Mouse (Mus musculus) yolk sac, embryonic 10.5 days (tissue): Measurements from ENCODE around the gene Map7.

Experiments
- DNase-seq: peaks from one replicate; pipeline ENCODE4 v3.0.0-alpha.2; 2017; ENCODE audit warnings: low spot score

Gene Map7

DNA sequence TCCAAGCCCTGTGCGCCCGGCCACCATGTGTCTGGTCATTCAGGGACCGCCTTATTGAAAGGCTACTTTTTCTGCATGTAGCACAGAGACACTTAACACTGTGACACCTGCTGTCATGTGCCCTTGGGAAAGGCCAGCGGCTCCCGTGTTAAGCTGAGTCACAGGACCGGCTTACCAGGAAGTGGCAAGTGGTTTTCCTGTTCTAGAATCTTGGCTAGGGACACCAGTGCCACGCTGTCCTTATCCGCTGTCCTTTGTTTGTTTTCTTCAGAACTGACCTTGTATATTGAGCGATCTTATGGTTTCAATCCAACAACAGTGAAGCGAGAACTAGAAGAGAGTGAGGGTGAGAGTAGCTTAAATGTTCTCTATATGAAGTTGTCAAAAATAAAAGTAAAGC, 85.2 kb downstream of the Map7 start:
- DNase-seq: no peak

- peak; percentile 22 for DNase-seq
Observed at GRCm38 (mm10) chr10:20234466-20234865, 86.2 kb downstream of the Map7 start.

- DNase-seq: no peak
Observed at GRCm38 (mm10) chr10:20235656-20236055, 87.4 kb downstream of the Map7 start.

DNA sequence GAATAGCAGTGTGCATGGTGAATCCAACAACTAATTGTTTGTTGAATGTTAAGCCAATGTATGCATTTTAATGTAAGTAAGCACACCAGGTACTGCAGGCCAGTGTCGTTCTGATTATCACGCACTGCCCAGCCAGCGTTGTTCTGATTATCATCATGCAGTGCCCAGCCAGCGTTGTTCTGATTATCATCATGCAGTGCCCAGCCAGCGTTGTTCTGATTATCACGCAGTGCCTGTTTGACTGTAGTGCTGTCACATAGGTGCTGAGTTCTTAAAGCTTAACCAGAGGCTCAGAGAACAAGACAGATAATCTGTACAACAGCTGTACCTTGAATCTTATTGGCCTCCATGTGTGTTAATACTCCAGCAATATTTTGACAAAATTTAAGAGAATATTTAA, 88.0 kb downstream of the Map7 start:
- DNase-seq: no peak

- no peak for DNase-seq
Observed at GRCm38 (mm10) chr10:20238281-20238680, 90.0 kb downstream of the Map7 start.

DNA sequence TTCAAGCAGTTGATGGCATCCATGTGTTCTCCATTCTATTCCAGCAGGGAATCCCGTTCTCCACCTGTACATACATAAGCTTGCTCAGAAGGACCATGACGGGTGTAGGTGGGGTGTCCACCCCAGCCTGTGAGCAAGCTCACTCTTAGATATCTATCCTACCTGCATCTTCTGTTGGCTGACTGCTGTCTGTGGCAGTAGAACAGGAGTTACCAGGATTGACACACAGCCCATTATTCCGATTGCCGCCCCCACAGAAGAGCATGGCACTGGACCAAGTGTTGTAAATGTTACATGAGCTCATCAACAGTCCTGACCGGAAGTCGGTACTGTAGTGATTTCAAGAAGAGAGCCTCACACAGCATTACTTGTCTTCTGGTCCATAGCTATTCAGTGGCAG, 92.6 kb downstream of the Map7 start:
- DNase-seq: no peak

GRCm38 (mm10) chr10:20243321-20243720, 95.0 kb downstream of the Map7 start:
- DNase-seq: no peak

- DNase-seq: no peak
Observed at GRCm38 (mm10) chr10:20245082-20245481, 96.8 kb downstream of the Map7 start.

DNA sequence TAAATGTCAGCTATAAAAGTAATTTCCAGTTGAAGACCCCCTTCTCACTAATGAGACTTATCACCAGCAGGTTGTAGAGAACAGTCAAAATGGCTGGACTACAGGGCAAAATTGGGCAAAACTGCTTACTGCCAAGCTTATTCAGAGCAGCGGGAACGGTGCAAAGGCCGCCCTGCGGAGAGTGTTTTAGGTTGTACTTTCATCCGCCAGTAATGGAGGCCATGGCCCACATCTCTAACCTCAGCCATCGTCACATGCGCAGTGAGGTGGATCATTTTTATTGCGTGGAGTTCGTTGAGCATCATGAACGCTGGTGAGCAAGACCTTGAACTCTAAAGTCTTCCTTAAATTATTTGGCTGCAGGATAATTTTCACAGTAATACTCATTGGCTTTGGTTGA, 100.8 kb downstream of the Map7 start:
- DNase-seq: no peak

DNA sequence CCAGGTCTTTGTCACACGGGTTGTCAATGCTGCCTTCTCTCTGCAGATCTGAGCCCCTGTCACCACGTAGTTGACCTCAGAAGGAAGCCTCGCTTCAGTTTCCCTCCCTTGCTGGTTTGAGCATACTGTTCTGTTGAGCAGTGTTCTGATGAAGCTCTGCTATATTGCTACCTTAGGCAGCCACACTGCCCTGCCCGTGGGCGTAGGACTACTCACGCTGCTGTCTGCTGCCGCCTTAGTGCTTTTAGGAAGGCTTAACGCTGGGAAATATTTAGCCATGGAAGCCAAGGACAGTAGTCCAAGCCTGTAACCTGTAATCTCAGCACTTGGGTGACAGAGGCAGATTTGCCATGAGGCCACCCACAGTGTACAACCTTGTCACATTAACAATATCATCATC, 107.3 kb downstream of the Map7 start:
- no peak for DNase-seq

- DNase-seq: no peak
Observed at GRCm38 (mm10) chr10:20257054-20257643, 108.9 kb downstream of the Map7 start.

- no peak for DNase-seq
Observed at GRCm38 (mm10) chr10:20257721-20258720, 109.8 kb downstream of the Map7 start.

- DNase-seq: no peak
Observed at GRCm38 (mm10) chr10:20259476-20259875, 111.2 kb downstream of the Map7 start.

DNA sequence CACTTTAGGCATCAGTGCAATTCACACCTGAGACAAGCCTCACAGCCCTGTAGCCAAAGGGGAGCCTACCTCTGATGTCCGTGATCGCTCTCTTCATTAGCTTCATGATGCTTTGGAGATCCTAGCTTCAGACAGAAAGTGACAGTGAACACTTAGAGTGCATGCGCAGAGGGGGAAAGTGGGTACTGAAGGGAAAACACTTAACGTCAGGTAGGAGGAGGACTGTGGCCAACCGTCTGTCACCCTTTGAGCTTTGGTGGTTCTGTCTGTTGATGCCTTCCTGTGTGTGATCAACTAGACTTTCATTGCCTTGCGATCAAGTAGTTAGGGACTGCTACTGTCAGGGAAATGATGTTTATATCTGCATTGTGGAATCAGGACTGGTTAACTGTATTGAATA, 114.6 kb downstream of the Map7 start:
- DNase-seq: no peak

DNA sequence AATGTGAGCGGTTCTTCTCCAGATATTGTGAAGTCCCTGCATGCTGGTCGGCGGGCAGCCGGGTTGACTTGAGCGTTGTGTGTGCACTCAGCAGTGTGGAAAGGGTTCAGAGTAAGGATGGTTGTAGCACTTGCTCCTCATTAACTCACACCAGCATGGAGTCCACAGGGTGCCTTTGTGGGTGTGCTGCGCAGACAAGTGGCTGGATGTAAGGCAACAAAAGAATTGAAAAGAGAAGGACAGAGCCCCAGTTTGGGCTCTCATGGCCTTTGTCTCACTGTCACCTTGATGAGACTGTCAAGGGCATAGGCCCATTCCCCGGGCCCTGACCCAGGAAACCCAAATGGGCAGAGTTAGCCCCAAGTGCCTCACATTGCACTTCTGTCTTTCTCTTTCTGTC, 116.2 kb downstream of the Map7 start:
- no peak for DNase-seq

DNA sequence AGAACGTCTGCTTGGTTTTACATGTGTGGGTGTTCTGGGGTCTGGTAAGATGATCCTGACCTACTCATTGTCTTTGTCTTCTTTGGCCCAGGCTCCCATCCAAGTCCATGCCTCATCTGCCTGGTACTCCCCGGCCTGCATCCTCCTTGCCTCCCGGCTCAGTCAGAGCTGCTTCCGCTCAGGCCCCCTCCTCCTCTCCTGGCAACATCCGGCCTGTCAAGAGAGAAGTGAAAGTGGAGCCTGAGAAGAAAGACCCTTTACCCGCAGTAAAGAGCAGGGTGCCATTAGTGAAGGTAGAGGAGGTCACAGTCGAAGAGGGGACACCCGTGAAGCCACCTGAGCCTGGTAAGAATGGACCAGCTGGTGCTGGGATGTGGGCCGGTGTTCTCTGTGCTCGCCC, 118.8 kb downstream of the Map7 start:
- no peak for DNase-seq

DNA sequence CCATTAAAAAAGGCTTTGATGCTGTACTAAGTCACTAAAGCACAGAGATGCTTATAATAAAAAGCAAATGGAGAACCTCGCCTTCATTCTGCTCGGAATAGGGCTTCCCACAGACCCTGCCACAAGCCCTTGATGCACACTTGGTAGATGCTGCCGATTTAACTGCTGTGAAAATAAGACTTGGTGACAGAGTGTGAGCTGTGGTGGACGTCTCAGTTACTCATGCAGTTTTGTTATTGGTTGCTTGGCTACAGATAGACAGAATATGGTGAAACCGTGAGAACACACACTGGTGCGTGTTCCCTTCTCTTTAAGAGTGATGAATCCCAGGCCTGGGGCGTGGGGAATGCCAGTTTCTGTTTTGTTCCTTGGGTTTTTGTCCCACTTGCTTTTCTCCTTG, 120.7 kb downstream of the Map7 start:
- no peak for DNase-seq

DNA sequence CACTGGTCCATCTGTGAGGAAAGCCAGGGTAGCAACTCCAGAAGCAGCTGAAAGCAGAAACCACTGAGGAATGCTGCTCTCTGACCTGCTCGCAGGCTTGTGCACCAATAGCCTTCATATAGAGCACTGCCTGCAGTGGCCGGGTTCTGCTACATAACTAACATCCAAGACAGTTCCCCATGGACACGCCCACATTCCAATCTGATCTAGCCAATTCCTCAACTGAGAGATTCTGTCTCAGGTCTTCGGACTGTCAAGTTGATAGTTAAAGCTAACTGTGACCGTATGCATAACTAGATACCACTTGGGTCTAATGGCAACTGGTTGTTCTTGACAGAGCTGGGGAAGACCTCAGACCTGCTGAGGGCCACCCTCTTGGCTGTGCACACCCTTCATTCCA, 124.1 kb downstream of the Map7 start:
- peak; percentile 10 for DNase-seq

- no peak for DNase-seq
Observed at GRCm38 (mm10) chr10:20273278-20273677, 125.0 kb downstream of the Map7 start.

DNA sequence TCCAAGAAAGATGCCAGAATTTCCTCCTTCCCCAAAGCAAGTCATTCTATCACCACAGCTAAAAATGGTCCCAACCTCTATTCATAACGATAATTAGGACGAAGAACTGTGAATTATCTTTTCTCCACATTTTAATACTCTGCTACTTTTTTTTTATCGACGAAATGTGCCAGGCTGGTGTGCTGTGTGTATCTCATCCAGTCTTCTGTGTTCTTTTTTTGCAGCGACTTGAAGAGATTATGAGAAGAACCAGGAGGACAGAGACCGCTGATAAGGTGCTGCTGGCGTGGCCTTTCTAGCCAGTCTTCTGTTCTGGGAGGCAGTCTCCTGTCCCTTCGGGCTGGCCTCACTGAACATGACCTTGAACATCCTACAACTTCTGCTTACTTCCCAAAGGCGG, 125.8 kb downstream of the Map7 start:
- DNase-seq: no peak

GRCm38 (mm10) chr10:20281456-20281855, 133.2 kb downstream of the Map7 start:
- DNase-seq: no peak

GRCm38 (mm10) chr10:20285289-20285975, 137.2 kb downstream of the Map7 start:
- peak; percentile 33 for DNase-seq
